Mouse (Mus musculus): Measurements from ENCODE around the gene Ripk4. TPM values are rescaled to one million over a fixed set of nuclear protein-coding genes. Genes with fewer than 3 reads are reported as not detected.

Ripk4 gene
- 0.15 and 0.29 TPM in 2 replicates for polyA plus RNA-seq (2021; fragmentation: Nextera tagmentation)
- long read RNA-seq, experiment 1, partial matches to known transcripts, result 0 of 3 reads
- long read RNA-seq, experiment 1, other reads (novel, unspliced or antisense), result 2 of 3 reads
- long read RNA-seq, experiment 2, result 0 reads

GRCm38 (mm10) chr16:97763061-97763989 is at the start of gene Ripk4:
TSS of gene Ripk4 (minus strand) at chr16:97763787.

Other genes starting within 250 kb of the Ripk4 start
- gene Fam3b, start 249.0 kb downstream of the Ripk4 start, polyA plus RNA-seq (2021; fragmentation: Nextera tagmentation), result not detected in 2 replicates
- gene Tmprss2, start 152.6 kb downstream of the Ripk4 start, polyA plus RNA-seq (2021; fragmentation: Nextera tagmentation), result not detected in 2 replicates
- 2.3 and 3.3 TPM in 2 replicates for gene Prdm15, start 88.1 kb upstream of the Ripk4 start, polyA plus RNA-seq (2021; fragmentation: Nextera tagmentation)
- 5.6 and 7.0 TPM in 2 replicates for gene C2cd2, start 198.8 kb upstream of the Ripk4 start, polyA plus RNA-seq (2021; fragmentation: Nextera tagmentation)
- gene Zbtb21, start 198.8 kb upstream of the Ripk4 start, polyA plus RNA-seq (2021; fragmentation: Nextera tagmentation), result 5.9 and 7.0 TPM in 2 replicates
- 13.8 and 18.8 TPM in 2 replicates for gene B230307C23Rik, start 233.5 kb upstream of the Ripk4 start, polyA plus RNA-seq (2021; fragmentation: Nextera tagmentation)

Measured in left cerebral cortex, adult 6 months (tissue).